In the genomic region with DNA sequence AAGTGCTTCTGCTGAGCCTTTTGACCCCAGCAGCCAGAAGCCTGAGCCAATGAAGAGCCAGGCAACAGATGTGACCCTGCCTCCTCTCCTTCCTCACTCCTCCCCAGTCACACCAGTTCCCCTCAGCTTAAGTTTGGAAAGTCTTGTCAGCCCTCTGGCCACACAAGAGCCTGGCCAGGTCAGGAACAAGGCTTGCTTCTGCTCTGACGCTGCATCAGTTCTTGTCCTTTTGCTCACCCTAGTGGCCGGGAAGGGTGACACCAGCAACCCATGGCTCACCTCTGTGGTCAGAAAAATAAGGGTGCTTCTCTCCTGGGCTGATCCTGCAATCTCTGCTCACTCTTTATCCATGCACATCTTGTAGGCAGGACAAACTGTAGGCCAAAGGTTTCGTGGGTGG, we compare ENCODE assay signal across 8 mouse cellular contexts. TPM values are rescaled to one million over a fixed set of nuclear protein-coding genes. Genes with fewer than 3 reads are reported as not detected.
A peak's percentile ranks its signal among the peaks of the same experiment; 100 is the strongest.
DNase-seq lines count a peak whose midpoint lies in the region; ATAC-seq and TF ChIP-seq lines count a peak whose summit lies in the region.

No protein-coding gene starts in this region.

- DNase-seq in heart, adult 8-10 months (ENCODE audit: low spot score), result peak; percentile 45
- no peak for DNase-seq in heart, postnatal 25 days (ENCODE audit: low spot score)
- DNase-seq in G1E (ENCODE audit: low spot score), result peak; percentile 55
- peak; percentile 72 for DNase-seq in embryo, embryonic 11 days
- DNase-seq in kidney, adult 2 months, result peak; percentile 80
- DNase-seq in lung, postnatal 14 days, result peak; percentile 71
- no peak for DNase-seq in right cerebral cortex, adult 18-20 months

- TF ChIP-seq POLR2A in kidney, adult 2 months (IDR thresholded peaks at IDR 0.05; ENCODE audit: low read depth, low read length), result no peak

- ATAC-seq in G1E (ENCODE audit: extremely low read depth, insufficient number of reproducible peaks, low FRiP score, poor library complexity, severe bottlenecking), result peak; percentile 59; the same call in 1 of the 2 replicates
- ATAC-seq in stomach, embryonic 15.5 days (ENCODE audit: insufficient read depth, low FRiP score, low read depth), result peak; percentile 63

- no peak overlapping the region for H3K4me2 ChIP-seq in stomach, embryonic 15.5 days

- 12% methylated on average over 3 of the region's 3 CpGs for WGBS in kidney, adult 2 months
- WGBS in stomach, embryonic 15.5 days, result 12% methylated on average over 3 of the region's 3 CpGs

- H3K36me3 ChIP-seq in G1E (replicated peaks), result no peaks in the 10 kb centered on the region
- H3K36me3 ChIP-seq in kidney, adult 2 months (ENCODE audit: control insufficient read depth, insufficient read depth, low read length), result no peaks in the 10 kb centered on the region
- no peaks in the 10 kb centered on the region for H3K36me3 ChIP-seq in stomach, embryonic 15.5 days

- H3K27me3 ChIP-seq in G1E (ENCODE audit: insufficient read depth, low read length), result peaks cover 27% of the 10 kb centered on the region
- H3K27me3 ChIP-seq in kidney, adult 2 months (replicated peaks; ENCODE audit: control insufficient read depth, insufficient read depth, low read length), result no peaks in the 10 kb centered on the region
- no peaks in the 10 kb centered on the region for H3K27me3 ChIP-seq in stomach, embryonic 15.5 days (replicated peaks)

- no peaks in the 10 kb centered on the region; the same call in 1 of the 2 replicates for H3K9me3 ChIP-seq in G1E (replicated peaks)
- H3K9me3 ChIP-seq in stomach, embryonic 15.5 days, result no peaks in the 10 kb centered on the region

- peak; percentile 4; the same call in 1 of the 2 replicates for TF ChIP-seq CTCF in G1E (IDR thresholded peaks at IDR 0.05; ENCODE audit: low read depth, low read length)
- TF ChIP-seq CTCF in kidney, adult 2 months (conservative IDR thresholded peaks at IDR 0.05; ENCODE audit: insufficient read depth, insufficient read length, low read depth, low read length), result peak; percentile 97

- H3K9ac ChIP-seq in stomach, embryonic 15.5 days, result no peak overlapping the region

- intact Hi-C loops in heart, postnatal 25 days (cut with DNase I), result loop anchor here (1.0 to 10.0 kb wide), 2 partner anchors 103 to 416 kb away; no protein-coding TSS in a partner anchor

- no peak overlapping the region for H3K4me3 ChIP-seq in G1E (ENCODE audit: low read depth, low read length)
- no peak overlapping the region for H3K4me3 ChIP-seq in kidney, adult 2 months (ENCODE audit: insufficient read depth, low read depth, low read length)
- no peak overlapping the region for H3K4me3 ChIP-seq in stomach, embryonic 15.5 days (replicated peaks)

- peaks cover 5% of the 10 kb centered on the region; the same call in 1 of the 2 replicates for H3K4me1 ChIP-seq in G1E (ENCODE audit: insufficient read depth, low read depth, low read length)
- no peaks in the 10 kb centered on the region for H3K4me1 ChIP-seq in kidney, adult 2 months (ENCODE audit: control insufficient read depth, insufficient read depth, low read length)
- peaks cover 8% of the 10 kb centered on the region; the same call in 1 of the 2 replicates for H3K4me1 ChIP-seq in stomach, embryonic 15.5 days

- H3K27ac ChIP-seq in kidney, adult 2 months (ENCODE audit: insufficient read depth, low read depth, low read length), result no peak overlapping the region
- no peak overlapping the region for H3K27ac ChIP-seq in stomach, embryonic 15.5 days

RNA-seq across cellular contexts. Expression of a gene that starts 23.5 kb away (rescaled TPM):
- total RNA-seq in heart, adult 8-10 months (2022), result 10 to 100 TPM; 32.0 to 34.8 (median 33.9) TPM
- 10 to 100 TPM; 34.7 to 34.8 TPM for total RNA-seq in heart, postnatal 25 days (2021)
- total RNA-seq in G1E (2014; fragmentation: Nextera tagmentation), result 68.5 and 84.3 TPM in 2 replicates
- total RNA-seq in G1E (2017), result 22.9 and 23.2 TPM in 2 replicates
- 81.0 and 94.4 TPM in 2 replicates for polyA plus RNA-seq in G1E (2012)
- polyA plus RNA-seq in kidney, adult 2 months (2012; rRNA removed), result 101 and 123 TPM in 2 replicates
- polyA plus RNA-seq in stomach, embryonic 15.5 days (2015; fragmentation: Nextera tagmentation; extraction: Ambion mirVana), result 67.0 and 67.5 TPM in 2 replicates

RNA-seq across cellular contexts. Expression of a gene that starts 34.9 kb away (rescaled TPM):
- total RNA-seq in heart, adult 8-10 months (2022), result 10 to 100 TPM; 11.3 to 15.0 (median 12.6) TPM
- 10 to 100 TPM; 14.4 to 21.9 TPM for total RNA-seq in heart, postnatal 25 days (2021)
- total RNA-seq in G1E (2014; fragmentation: Nextera tagmentation) (6.2 and 11.7 TPM in 2 replicates), G1E (2017) (5.5 and 8.9 TPM in 2 replicates)
- polyA plus RNA-seq in G1E (2012), result 22.3 and 25.1 TPM in 2 replicates
- 36.8 and 43.6 TPM in 2 replicates for polyA plus RNA-seq in kidney, adult 2 months (2012; rRNA removed)
- polyA plus RNA-seq in stomach, embryonic 15.5 days (2015; fragmentation: Nextera tagmentation; extraction: Ambion mirVana), result 6.5 and 10.4 TPM in 2 replicates

RNA-seq across cellular contexts. Expression of a gene that starts 41.4 kb away (rescaled TPM):
- total RNA-seq in heart, adult 8-10 months (2022), result 1 to 10 TPM in 3 of 4 experiments, under 1 TPM in 1; 0.73 to 3.1 (median 2.1) TPM
- total RNA-seq in heart, postnatal 25 days (2021), result under 1 TPM; 0.78 to 0.83 TPM
- total RNA-seq in G1E (2014; fragmentation: Nextera tagmentation) (not detected in 2 replicates), G1E (2017) (not detected in 2 replicates)
- polyA plus RNA-seq in G1E (2012), result not detected in 2 replicates
- polyA plus RNA-seq in kidney, adult 2 months (2012; rRNA removed), result 459 and 460 TPM in 2 replicates
- polyA plus RNA-seq in stomach, embryonic 15.5 days (2015; fragmentation: Nextera tagmentation; extraction: Ambion mirVana), result 162 and 175 TPM in 2 replicates

RNA-seq across cellular contexts. Expression of a gene that starts 47.3 kb away (rescaled TPM):
- total RNA-seq in heart, adult 8-10 months (2022), result not detected
- total RNA-seq in heart, postnatal 25 days (2021), result not detected
- total RNA-seq in G1E (2014; fragmentation: Nextera tagmentation) (not detected in 2 replicates), G1E (2017) (0.29 TPM in 1 of 2 replicates, not detected in the other)
- polyA plus RNA-seq in G1E (2012), result not detected in 2 replicates
- polyA plus RNA-seq in kidney, adult 2 months (2012; rRNA removed), result 0.10 TPM in 1 of 2 replicates, not detected in the other
- 0.14 TPM in 1 of 2 replicates, not detected in the other for polyA plus RNA-seq in stomach, embryonic 15.5 days (2015; fragmentation: Nextera tagmentation; extraction: Ambion mirVana)

RNA-seq across cellular contexts. Expression of a gene that starts 52.5 kb away (rescaled TPM):
- total RNA-seq in heart, adult 8-10 months (2022), result not detected
- not detected for total RNA-seq in heart, postnatal 25 days (2021)
- not detected in 2 replicates for total RNA-seq in G1E (2014; fragmentation: Nextera tagmentation)
- not detected in 2 replicates for total RNA-seq in G1E (2017)
- not detected in 2 replicates for polyA plus RNA-seq in G1E (2012)
- not detected in 2 replicates for polyA plus RNA-seq in kidney, adult 2 months (2012; rRNA removed)
- not detected in 2 replicates for polyA plus RNA-seq in stomach, embryonic 15.5 days (2015; fragmentation: Nextera tagmentation; extraction: Ambion mirVana)

Comparison
In these comparisons a context has a peak if more than half of its experiments do, and no peak if none do; other contexts are left out.
1. DNase-seq: peak in heart, adult 8-10 months (single experiment), G1E (single experiment), embryo, embryonic 11 days (single experiment), kidney, adult 2 months (single experiment) and lung, postnatal 14 days (single experiment); none in heart, postnatal 25 days (single experiment) and right cerebral cortex, adult 18-20 months (single experiment).